Mouse (Mus musculus): ENCODE results near the gene Klc4. TPM values are rescaled to one million over a fixed set of nuclear protein-coding genes. Genes with fewer than 3 reads are reported as not detected.

The Klc4 gene
- total and polyA plus RNA-seq, 3 experiments, result 5.4 to 9.5 TPM; not detected in 1

GRCm38 (mm10) chr17:46667712-46668111 lies 21.9 kb upstream of the Klc4 start:
- Histone ChIP-seq H3K9me3 (replicated peaks; ENCODE audit: insufficient read depth, low read length) (no peaks in the 10 kb centered on the region), H3K27ac (ENCODE audit: control insufficient read depth, low read depth, low read length) (no peak overlapping the region), H3K9ac (ENCODE audit: control insufficient read depth, low read depth, low read length, poor library complexity, severe bottlenecking) (no peak overlapping the region), H3K4me1 (ENCODE audit: control insufficient read depth in 1 of 2, insufficient read depth in 2 of 2, low read length in 2 of 2) (no peaks in the 10 kb centered on the region), H3K4me3 (ENCODE audit: control insufficient read depth in 1 of 2, insufficient read depth in 1 of 2, low read depth in 2 of 2, low read length in 2 of 2) (no peak overlapping the region), H3K27me3 (ENCODE audit: control insufficient read depth in 1 of 2, insufficient read depth in 2 of 2, low read length in 2 of 2) (no peaks in the 10 kb centered on the region), H3K79me2 (ENCODE audit: control insufficient read depth, insufficient read depth, low read length, poor library complexity) (0 out of 2 replicates have a peak, but pooled peaks cover under 1% of the 10 kb centered on the region), H3K36me3 (ENCODE audit: control insufficient read depth in 1 of 2, insufficient read depth in 2 of 2, low read length in 2 of 2) (no peaks in the 10 kb centered on the region; a peak in 1 of 4 replicates)
- TF ChIP-seq MAFK (IDR thresholded peaks at IDR 0.05; ENCODE audit: borderline replicate concordance, low read depth, low read length), result no peak
- no peak for TF ChIP-seq TBP (IDR thresholded peaks at IDR 0.05; ENCODE audit: low read depth, low read length)
- TF ChIP-seq KAT2A (conservative IDR thresholded peaks at IDR 0.05; ENCODE audit: low read depth, low read length), result no peak
- TF ChIP-seq RAD21 (IDR thresholded peaks at IDR 0.05; ENCODE audit: low read depth, low read length), result no peak
- TF ChIP-seq GATA1 (IDR thresholded peaks at IDR 0.05; ENCODE audit: low read depth, low read length), result no peak
- TF ChIP-seq EP300 (IDR thresholded peaks at IDR 0.05; ENCODE audit: low read depth in 1 of 2, low read length in 2 of 2), result no peak
- DNase-seq (ENCODE audit: low read depth, low spot score), result no peak

GRCm38 (mm10) chr17:46662730-46663129 lies 16.9 kb upstream of the Klc4 start:
- Histone ChIP-seq H3K4me3 (ENCODE audit: control insufficient read depth in 1 of 2, insufficient read depth in 1 of 2, low read depth in 2 of 2, low read length in 2 of 2) (no peak overlapping the region), H3K9me3 (replicated peaks; ENCODE audit: insufficient read depth, low read length) (no peaks in the 10 kb centered on the region), H3K27ac (ENCODE audit: control insufficient read depth, low read depth, low read length) (no peak overlapping the region), H3K27me3 (ENCODE audit: control insufficient read depth in 1 of 2, insufficient read depth in 2 of 2, low read length in 2 of 2) (no peaks in the 10 kb centered on the region), H3K79me2 (ENCODE audit: control insufficient read depth, insufficient read depth, low read length, poor library complexity) (no peaks in the 10 kb centered on the region), H3K9ac (ENCODE audit: control insufficient read depth, low read depth, low read length, poor library complexity, severe bottlenecking) (no peak overlapping the region), H3K36me3 (ENCODE audit: control insufficient read depth in 1 of 2, insufficient read depth in 2 of 2, low read length in 2 of 2) (no peaks in the 10 kb centered on the region; a peak in 1 of 4 replicates), H3K4me1 (ENCODE audit: control insufficient read depth in 1 of 2, insufficient read depth in 2 of 2, low read length in 2 of 2) (no peaks in the 10 kb centered on the region)
- TF ChIP-seq CTCF (IDR thresholded peaks at IDR 0.05 in 2 of 3, conservative IDR thresholded peaks at IDR 0.05 in 1 of 3; ENCODE audit: control insufficient read depth in 1 of 3, insufficient read depth in 1 of 3, low read depth in 2 of 3, low read length in 3 of 3, poor library complexity in 1 of 3, severe bottlenecking in 1 of 3) (no peak), TAL1 (IDR thresholded peaks at IDR 0.05; ENCODE audit: low read length) (no peak), HCFC1 (IDR thresholded peaks at IDR 0.05; ENCODE audit: low read depth, low read length) (no peak), NELFE (IDR thresholded peaks at IDR 0.05; ENCODE audit: low read depth, low read length) (no peak), CHD1 (IDR thresholded peaks at IDR 0.05; ENCODE audit: low read depth, low read length) (no peak), ZC3H11A (IDR thresholded peaks at IDR 0.05; ENCODE audit: low read depth, low read length) (no peak), TCF12 (IDR thresholded peaks at IDR 0.05; ENCODE audit: low read depth, low read length) (no peak), GABPA (IDR thresholded peaks at IDR 0.05; ENCODE audit: low read depth, low read length) (no peak), JUND (IDR thresholded peaks at IDR 0.05; ENCODE audit: low read depth, low read length) (no peak)
- no peak for DNase-seq (ENCODE audit: low read depth, low spot score)

GRCm38 (mm10) chr17:46661981-46662380 lies 16.2 kb upstream of the Klc4 start:
- H3K9me3 ChIP-seq (replicated peaks; ENCODE audit: insufficient read depth, low read length), result no peaks in the 10 kb centered on the region
- H3K79me2 ChIP-seq (ENCODE audit: control insufficient read depth, insufficient read depth, low read length, poor library complexity), result no peaks in the 10 kb centered on the region
- no peak overlapping the region for H3K4me3 ChIP-seq (ENCODE audit: control insufficient read depth in 1 of 2, insufficient read depth in 1 of 2, low read depth in 2 of 2, low read length in 2 of 2)
- no peaks in the 10 kb centered on the region for H3K27me3 ChIP-seq (ENCODE audit: control insufficient read depth in 1 of 2, insufficient read depth in 2 of 2, low read length in 2 of 2)
- H3K36me3 ChIP-seq (ENCODE audit: control insufficient read depth in 1 of 2, insufficient read depth in 2 of 2, low read length in 2 of 2), result no peaks in the 10 kb centered on the region; a peak in 1 of 4 replicates
- DNase-seq (ENCODE audit: low read depth, low spot score), result no peak
- no peak overlapping the region for H3K27ac ChIP-seq (ENCODE audit: control insufficient read depth, low read depth, low read length)
- H3K9ac ChIP-seq (ENCODE audit: control insufficient read depth, low read depth, low read length, poor library complexity, severe bottlenecking), result no peak overlapping the region
- no peaks in the 10 kb centered on the region for H3K4me1 ChIP-seq (ENCODE audit: control insufficient read depth in 1 of 2, insufficient read depth in 2 of 2, low read length in 2 of 2)
- TF ChIP-seq ZKSCAN1 (IDR thresholded peaks at IDR 0.05; ENCODE audit: low read depth, low read length) (no peak), KAT2A (conservative IDR thresholded peaks at IDR 0.05; ENCODE audit: low read depth, low read length) (no peak)
